Mouse (Mus musculus) limb, embryonic 15.5 days (tissue): ENCODE results near the gene Ier5l. TPM values are rescaled to one million over a fixed set of nuclear protein-coding genes. Genes with fewer than 3 reads are reported as not detected.

ENCODE experiments used
- ATAC-seq: fragments of 200-750 bp; cut with Nextera tagmentation; 2 replicates; pipeline ENCODE4 v1.8.0; 2017; ENCODE audit warnings: low read depth, moderate TSS enrichment; ENCODE audit not compliant: insufficient number of reproducible peaks, low FRiP score, low TSS enrichment
- H3K27ac ChIP-seq: fragments of 300-500 bp; sonication (generic); 2 replicates; pipeline ENCODE4 v1.5.1; 2015; ENCODE audit warnings: moderate library complexity, mild to moderate bottlenecking, inconsistent platforms
- H3K27me3 ChIP-seq: fragments of 300-500 bp; sonication (generic); 2 replicates; pipeline ENCODE4 v1.6.1; 2015; ENCODE audit warnings: inconsistent platforms
- H3K36me3 ChIP-seq: fragments of 300-500 bp; sonication (generic); 2 replicates; pipeline ENCODE4 v1.6.1; 2015; ENCODE audit warnings: inconsistent platforms
- H3K4me1 ChIP-seq: fragments of 300-500 bp; sonication (generic); 2 replicates; pipeline ENCODE4 v1.6.1; 2015; ENCODE audit warnings: inconsistent platforms
- H3K4me2 ChIP-seq: fragments of 300-500 bp; sonication (generic); 2 replicates; pipeline ENCODE4 v1.6.1; 2015; ENCODE audit warnings: mild to moderate bottlenecking, inconsistent platforms
- H3K4me3 ChIP-seq: fragments of 300-500 bp; sonication (generic); 2 replicates; pipeline ENCODE4 v1.5.1; 2015; ENCODE audit warnings: mild to moderate bottlenecking, inconsistent platforms
- H3K9ac ChIP-seq: fragments of 300-500 bp; sonication (generic); 2 replicates; pipeline ENCODE4 v1.6.1; 2015; ENCODE audit warnings: inconsistent platforms
- H3K9me3 ChIP-seq: fragments of 300-500 bp; sonication (generic); 2 replicates; pipeline ENCODE4 v1.6.1; 2016; ENCODE audit warnings: inconsistent platforms
- WGBS: fragments of 180-500 bp; shearing (Covaris S2); methylation state at CpG from one replicate; pipeline ENCODE4 v1.1.7; 2015; 5-methylcytosine and 5-hydroxymethylcytosine counted together
- polyA plus RNA-seq: library from polyadenylated mRNA; unstranded; fragments of >200 nt; fragmentation: Nextera tagmentation; extraction: Ambion mirVana; gene quantifications from 2 replicates; pipeline ENCODE4 v1.2.1, GENCODE M21; 2015

Gene Ier5l
- polyA plus RNA-seq, 1 experiment from 2014 or later: 2.1 TPM

DNA sequence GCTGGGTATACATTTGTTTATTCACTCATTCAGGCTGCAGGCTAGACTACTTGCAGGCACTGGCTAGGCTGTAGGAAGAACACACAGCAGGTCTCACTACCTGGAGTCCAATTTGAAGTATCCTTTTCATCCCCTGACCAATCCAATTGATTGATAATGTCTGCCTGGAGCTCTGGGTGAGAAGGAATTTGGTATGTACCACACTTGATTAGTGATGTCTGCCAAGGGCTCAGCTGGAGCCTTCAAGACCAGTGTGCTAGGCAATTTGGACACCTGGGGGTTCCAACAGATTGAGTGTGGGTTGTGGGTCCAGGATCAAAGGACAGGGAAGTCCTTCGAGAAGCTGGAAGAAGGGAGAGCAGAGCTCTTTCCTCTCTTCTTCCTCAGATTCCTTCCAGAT lies 4.5 kb upstream of the Ier5l start:
- H3K4me2 ChIP-seq: no peak overlapping the region
- no peak overlapping the region for H3K27ac ChIP-seq
- no peaks in the 10 kb centered on the region for H3K9me3 ChIP-seq
- H3K36me3 ChIP-seq: no peaks in the 10 kb centered on the region
- 73% methylated on average over 1 of the region's 1 CpGs for WGBS
- no peak overlapping the region for H3K9ac ChIP-seq
- peaks cover 9% of the 10 kb centered on the region for H3K4me1 ChIP-seq
- H3K4me3 ChIP-seq: no peak overlapping the region
- no peaks in the 10 kb centered on the region for H3K27me3 ChIP-seq
- no peak for ATAC-seq

DNA sequence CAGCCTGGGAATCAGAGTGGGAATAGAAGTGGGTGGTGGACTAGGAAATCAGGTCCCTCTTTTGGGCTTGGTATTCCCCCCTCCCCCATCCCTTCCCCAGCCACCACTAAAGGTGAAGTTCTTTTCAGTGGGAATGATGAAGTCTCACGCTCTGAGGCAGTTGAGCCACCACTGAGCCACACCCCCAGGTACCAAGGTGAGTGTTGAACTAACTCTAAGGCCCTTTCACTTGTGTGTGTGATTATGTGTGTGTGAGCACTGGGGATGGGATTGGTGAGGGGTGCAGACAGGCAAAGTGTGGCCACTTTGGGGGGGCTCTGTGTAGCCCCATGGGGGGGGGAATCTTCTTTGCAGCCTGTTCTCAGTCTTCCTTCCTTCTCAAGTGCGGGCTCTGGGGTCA lies 2.2 kb upstream of the Ier5l start:
- no peak for ATAC-seq
- Histone ChIP-seq H3K36me3 (no peaks in the 10 kb centered on the region), H3K27ac (no peak overlapping the region), H3K9ac (no peak overlapping the region), H3K4me1 (peaks cover 14% of the 10 kb centered on the region), H3K9me3 (no peaks in the 10 kb centered on the region), H3K4me2 (no peak overlapping the region), H3K4me3 (no peak overlapping the region), H3K27me3 (no peaks in the 10 kb centered on the region)
- WGBS: 61% methylated on average over 2 of the region's 2 CpGs

- Histone ChIP-seq H3K4me3 (no peak overlapping the region), H3K4me2 (no peak overlapping the region)
- WGBS: 91% methylated on average over 7 of the region's 7 CpGs
Observed at GRCm38 (mm10) chr2:30475457-30475856, 1.4 kb upstream of the Ier5l start.

DNA sequence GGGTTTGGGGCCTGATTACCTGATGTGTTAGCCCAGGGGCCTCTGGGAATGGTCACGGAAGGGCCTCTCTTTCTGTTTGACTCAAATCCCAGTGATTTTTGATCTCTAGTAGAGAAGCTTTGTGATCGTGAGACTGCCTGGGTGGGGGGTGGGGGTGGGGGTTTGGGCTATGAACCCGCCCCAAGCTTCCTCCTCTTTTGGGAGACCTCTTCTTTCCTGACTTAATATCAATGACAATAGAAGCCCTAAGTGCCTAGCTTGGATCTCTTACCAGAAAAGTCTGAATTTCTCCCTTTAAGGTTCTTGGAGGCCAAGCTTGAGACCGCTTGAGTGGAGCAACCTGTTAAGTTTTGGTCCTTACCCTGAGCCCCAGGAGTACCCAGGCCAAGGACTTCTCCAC lies 757 bp upstream of the Ier5l start:
- Histone ChIP-seq H3K9ac (no peak overlapping the region), H3K27ac (no peak overlapping the region), H3K36me3 (no peaks in the 10 kb centered on the region), H3K4me3 (peak overlapping the region; percentile 83), H3K9me3 (no peaks in the 10 kb centered on the region), H3K4me2 (peak overlapping the region; percentile 96), H3K27me3 (no peaks in the 10 kb centered on the region), H3K4me1 (peaks cover 26% of the 10 kb centered on the region)
- WGBS: 38% methylated on average over 4 of the region's 4 CpGs
- no peak for ATAC-seq

More at GRCm38 (mm10) chr2:30475457-30475856, 1.4 kb upstream of the Ier5l start:
- Histone ChIP-seq H3K36me3 (no peaks in the 10 kb centered on the region), H3K9me3 (no peaks in the 10 kb centered on the region), H3K4me1 (peaks cover 21% of the 10 kb centered on the region), H3K9ac (no peak overlapping the region), H3K27ac (no peak overlapping the region), H3K27me3 (no peaks in the 10 kb centered on the region)
- ATAC-seq: no peak

DNA sequence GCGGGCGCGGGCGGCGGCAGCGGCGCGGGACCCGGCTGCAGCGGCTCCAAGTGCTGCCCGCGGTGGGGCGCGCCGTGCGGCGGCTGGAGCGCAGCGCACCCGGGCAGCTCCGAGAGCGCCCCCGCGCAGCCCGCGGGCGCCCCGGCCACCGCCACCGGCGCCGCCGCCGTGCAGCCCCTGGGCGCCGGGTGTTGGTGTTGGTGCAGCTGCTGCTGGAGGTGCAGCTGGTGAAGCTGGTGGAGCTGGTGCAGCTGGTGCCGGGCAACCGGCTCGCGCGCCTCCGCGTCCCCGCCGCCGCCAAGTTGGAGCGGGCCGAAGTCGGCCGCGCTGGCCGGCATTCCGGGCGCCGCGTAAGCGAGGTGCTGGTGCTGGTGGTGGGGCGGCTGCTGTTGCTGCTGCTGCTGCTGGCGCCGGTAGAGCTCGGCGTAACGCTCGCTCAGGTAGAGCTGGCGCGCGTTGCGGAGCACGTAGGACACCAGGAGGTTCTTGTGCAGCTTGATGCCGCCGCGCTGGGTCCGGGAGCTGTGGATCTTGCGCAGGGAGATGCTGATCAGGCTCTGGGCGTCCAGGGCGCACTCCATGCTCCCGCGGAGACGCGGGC lies 488 bp downstream of the Ier5l start:
- Histone ChIP-seq H3K36me3 (no peaks in the 10 kb centered on the region), H3K9me3 (no peaks in the 10 kb centered on the region), H3K27ac (peak overlapping the region; percentile 97), H3K4me1 (peaks cover 34% of the 10 kb centered on the region), H3K4me3 (peak overlapping the region; percentile 83), H3K9ac (peak overlapping the region; percentile 94), H3K4me2 (peak overlapping the region; percentile 96), H3K27me3 (no peaks in the 10 kb centered on the region)
- peak; percentile 7; the same call in 1 of the 2 replicates for ATAC-seq
- WGBS: under 1% methylated on average over 72 of the region's 80 CpGs

- H3K9me3 ChIP-seq: no peaks in the 10 kb centered on the region
- H3K27me3 ChIP-seq: no peaks in the 10 kb centered on the region
- H3K27ac ChIP-seq: peak overlapping the region; percentile 97
- no peaks in the 10 kb centered on the region for H3K36me3 ChIP-seq
- under 1% methylated on average over 59 of the region's 60 CpGs for WGBS
- no peak for ATAC-seq
- H3K4me3 ChIP-seq: peak overlapping the region; percentile 83
- peak overlapping the region; percentile 94 for H3K9ac ChIP-seq
- peaks cover 36% of the 10 kb centered on the region for H3K4me1 ChIP-seq
- H3K4me2 ChIP-seq: peak overlapping the region; percentile 96
Observed at GRCm38 (mm10) chr2:30472731-30473351, 1.2 kb downstream of the Ier5l start.

DNA sequence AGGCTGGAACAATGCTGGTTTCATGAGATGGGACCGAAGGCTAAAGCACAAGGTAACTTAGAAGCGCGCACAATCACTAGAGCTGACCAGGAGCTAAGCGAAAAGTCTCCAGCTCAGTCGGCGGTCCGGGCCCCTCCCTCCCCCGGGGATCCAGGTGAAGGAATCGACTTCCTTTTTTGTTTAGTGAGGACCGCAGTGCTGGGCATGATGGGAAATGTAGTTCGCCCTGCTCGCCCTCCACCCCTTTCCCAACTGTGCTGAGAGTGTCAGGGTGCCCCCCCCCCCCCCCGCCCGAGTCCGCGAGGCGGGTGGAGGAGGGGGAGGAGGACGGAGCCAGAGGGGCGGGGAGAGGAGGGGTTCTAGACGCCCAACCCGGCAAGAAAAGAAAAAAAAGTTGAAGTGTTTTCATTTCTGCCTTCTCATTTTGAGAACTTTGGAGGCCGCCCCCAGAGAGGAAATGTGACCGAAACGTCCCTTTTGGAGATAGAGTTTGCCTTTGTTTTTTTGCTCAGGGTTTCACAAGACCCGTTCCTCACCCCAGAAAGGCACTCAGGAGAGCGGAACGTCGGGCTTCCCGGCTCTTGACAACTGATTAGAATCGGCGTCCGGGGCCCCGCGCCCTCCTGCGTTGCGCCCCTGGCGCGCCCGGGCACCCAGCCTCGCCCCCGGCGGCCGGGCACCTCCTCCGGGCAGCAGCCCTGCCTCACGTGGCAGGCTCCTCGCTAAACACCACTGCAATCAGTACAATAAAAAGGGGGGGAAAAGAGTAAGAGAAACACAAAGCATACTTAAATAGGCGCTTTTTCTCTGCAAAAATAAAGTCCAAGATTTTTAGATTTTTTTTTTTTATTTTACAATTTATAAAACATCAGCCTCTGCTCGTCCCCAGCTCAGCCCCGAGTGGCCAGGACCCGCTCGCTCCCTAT lies 2.0 kb downstream of the Ier5l start:
- Histone ChIP-seq H3K9ac (peak overlapping the region; percentile 94), H3K9me3 (no peaks in the 10 kb centered on the region), H3K4me3 (peak overlapping the region; percentile 83), H3K36me3 (no peaks in the 10 kb centered on the region), H3K4me1 (peaks cover 39% of the 10 kb centered on the region), H3K27ac (peak overlapping the region; percentile 97), H3K27me3 (no peaks in the 10 kb centered on the region), H3K4me2 (peak overlapping the region; percentile 96)
- WGBS: under 1% methylated on average over 42 of the region's 51 CpGs
- ATAC-seq: peak; percentile 74

DNA sequence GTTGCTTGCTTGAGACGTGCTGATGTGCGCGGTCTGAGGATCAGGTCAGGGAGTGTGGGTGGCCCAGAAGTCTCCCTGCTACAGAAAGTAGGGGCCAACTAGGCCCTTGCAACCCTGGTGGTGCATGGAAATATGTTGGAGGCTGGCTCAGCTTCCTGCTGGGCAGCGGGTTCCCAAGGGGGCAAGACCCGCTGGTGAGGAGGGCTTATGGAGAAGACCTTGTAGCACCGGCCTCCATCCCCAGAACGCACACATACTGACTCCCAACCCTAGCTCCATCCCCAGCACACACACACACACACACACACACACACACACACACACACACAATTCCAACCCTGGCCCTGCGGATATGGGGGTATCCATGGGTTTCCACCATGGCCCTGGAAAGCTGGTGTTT lies 3.0 kb downstream of the Ier5l start:
- Histone ChIP-seq H3K27ac (peak overlapping the region; percentile 97), H3K36me3 (no peaks in the 10 kb centered on the region), H3K4me2 (peak overlapping the region; percentile 96), H3K4me3 (peak overlapping the region; percentile 83), H3K27me3 (no peaks in the 10 kb centered on the region), H3K4me1 (peaks cover 46% of the 10 kb centered on the region), H3K9ac (0 out of 2 replicates have a peak overlapping the region, but pooled peaks have one; percentile 17), H3K9me3 (no peaks in the 10 kb centered on the region)
- 8% methylated on average over 8 of the region's 8 CpGs for WGBS
- ATAC-seq: no peak

DNA sequence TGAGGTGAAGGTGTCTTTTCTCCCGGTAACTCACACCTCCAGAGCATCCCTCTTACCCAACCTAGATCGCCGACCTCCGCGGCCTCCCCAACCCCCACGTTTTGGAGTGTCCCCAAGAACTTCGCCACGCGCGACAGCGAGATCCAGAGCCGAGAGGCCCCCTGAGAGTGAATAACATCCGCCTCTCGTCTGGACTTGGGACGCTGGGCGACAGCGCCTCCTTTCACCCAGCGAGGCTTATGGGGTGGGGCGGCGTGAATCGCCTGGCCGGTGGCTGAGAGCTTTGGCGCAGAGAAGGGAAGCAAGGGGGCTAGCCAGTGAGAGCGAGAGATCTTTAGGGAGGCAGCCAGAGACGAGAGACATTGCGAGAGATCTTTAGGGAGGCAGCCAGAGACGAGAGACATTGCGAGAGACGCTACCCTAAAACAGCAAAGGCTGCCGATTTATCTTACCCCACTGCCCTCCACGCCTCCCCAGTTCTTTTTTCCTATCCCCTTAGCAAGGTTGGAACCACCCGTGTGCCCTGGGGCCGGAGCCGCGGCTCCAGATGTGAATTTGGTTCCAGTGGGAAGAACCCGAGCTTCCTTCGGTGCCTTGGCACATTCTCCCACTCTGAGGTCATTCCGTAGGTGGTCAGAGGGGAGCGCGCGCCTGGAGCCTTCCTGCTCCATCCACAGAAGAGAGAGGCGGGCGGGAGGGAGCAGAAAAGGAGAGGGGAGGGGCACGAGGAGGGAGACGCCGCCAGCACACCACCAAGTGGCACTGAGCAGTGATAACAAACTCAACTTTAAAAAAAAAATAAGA lies 3.7 kb downstream of the Ier5l start:
- H3K27ac ChIP-seq: peak overlapping the region; percentile 97
- H3K36me3 ChIP-seq: no peaks in the 10 kb centered on the region
- ATAC-seq: peak; percentile 12; the same call in 1 of the 2 replicates
- H3K9me3 ChIP-seq: no peaks in the 10 kb centered on the region
- under 1% methylated on average over 46 of the region's 46 CpGs for WGBS
- no peaks in the 10 kb centered on the region for H3K27me3 ChIP-seq
- H3K4me2 ChIP-seq: peak overlapping the region; percentile 96
- peak overlapping the region; percentile 72 for H3K9ac ChIP-seq
- peak overlapping the region; percentile 83 for H3K4me3 ChIP-seq
- H3K4me1 ChIP-seq: peaks cover 46% of the 10 kb centered on the region

DNA sequence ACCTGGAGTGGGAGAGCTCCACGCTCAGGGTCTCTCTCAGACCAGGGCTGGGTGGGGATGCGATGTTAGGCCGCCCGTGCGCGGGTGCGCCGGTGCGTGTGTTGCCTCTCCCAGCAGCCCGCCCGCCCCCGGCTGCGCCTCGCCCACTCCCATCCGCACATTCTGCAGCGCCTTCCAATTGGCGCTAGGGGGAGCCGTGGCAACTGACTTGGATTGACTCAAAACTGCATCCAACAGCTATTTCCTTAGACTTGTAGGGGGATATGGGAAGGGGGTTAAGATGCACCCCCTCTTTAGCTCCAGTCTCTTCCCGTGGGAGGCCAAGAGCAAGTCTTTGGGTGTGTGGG lies 4.2 kb downstream of the Ier5l start:
- H3K27me3 ChIP-seq: no peaks in the 10 kb centered on the region
- ATAC-seq: peak; percentile 30
- no peaks in the 10 kb centered on the region for H3K36me3 ChIP-seq
- peaks cover 45% of the 10 kb centered on the region for H3K4me1 ChIP-seq
- peak overlapping the region; percentile 83 for H3K4me3 ChIP-seq
- peak overlapping the region; percentile 96 for H3K4me2 ChIP-seq
- no peaks in the 10 kb centered on the region for H3K9me3 ChIP-seq
- peak overlapping the region; percentile 97 for H3K27ac ChIP-seq
- WGBS: 0% methylated on average over 19 of the region's 19 CpGs
- peak overlapping the region; percentile 72 for H3K9ac ChIP-seq

DNA sequence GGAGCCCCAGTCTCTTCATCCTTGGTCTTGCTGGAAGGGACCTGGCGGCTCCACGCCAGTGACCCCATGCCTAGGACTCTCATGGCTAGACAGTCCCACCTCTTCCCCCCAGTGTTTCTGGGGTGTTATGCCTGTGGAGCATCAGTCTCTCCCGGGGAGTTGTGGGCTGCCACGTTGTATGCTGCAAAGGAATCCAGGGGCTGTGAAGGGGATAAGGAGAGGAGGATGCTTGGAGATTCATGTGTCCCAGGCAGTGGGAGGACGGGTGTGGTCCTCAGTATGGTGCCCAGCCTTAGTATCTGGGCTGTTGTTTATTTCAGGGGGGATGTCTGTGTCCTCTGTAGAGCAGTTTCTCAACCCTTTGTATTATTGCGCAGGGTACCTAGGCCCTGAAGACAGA lies 5.0 kb downstream of the Ier5l start:
- Histone ChIP-seq H3K9me3 (no peaks in the 10 kb centered on the region), H3K4me1 (peaks cover 43% of the 10 kb centered on the region), H3K4me2 (peak overlapping the region; percentile 96), H3K27ac (no peak overlapping the region), H3K36me3 (no peaks in the 10 kb centered on the region), H3K27me3 (no peaks in the 10 kb centered on the region), H3K4me3 (peak overlapping the region; percentile 83; the same call in 1 of the 2 replicates), H3K9ac (no peak overlapping the region)
- no peak for ATAC-seq
- WGBS: 58% methylated on average over 6 of the region's 6 CpGs
